Mouse (Mus musculus) CD8-positive naive resting alpha-beta T cell, adult 2 months (primary cell): ENCODE measurements around the gene Gm10985.

Experiments
- DNase-seq, 2 experiments: peaks; one replicate each; pipeline ENCODE4 v3.0.0; 2022; ENCODE audit warnings: low read depth in 2 of 2, low spot score in 2 of 2

Gm10985 gene

GRCm38 (mm10) chr3:53844786-53845185 is at the start of gene Gm10985:
TSS of gene Gm10985 (plus strand) at chr3:53845086.
- DNase-seq, result no peak

- no peak for DNase-seq
Observed at GRCm38 (mm10) chr3:53796933-53797332, 48.0 kb upstream of the Gm10985 start.

- no peak for DNase-seq
Observed at GRCm38 (mm10) chr3:53799671-53800070, 45.2 kb upstream of the Gm10985 start.

GRCm38 (mm10) chr3:53813421-53813977 is 31.4 kb upstream of the Gm10985 start:
- no peak for DNase-seq

- DNase-seq, result no peak
Observed at GRCm38 (mm10) chr3:53834238-53834637, 10.6 kb upstream of the Gm10985 start.

- DNase-seq, result no peak
Observed at GRCm38 (mm10) chr3:53846206-53846928, 1.5 kb downstream of the Gm10985 start.

- DNase-seq, result no peak
Observed at GRCm38 (mm10) chr3:53847726-53848125, 2.8 kb downstream of the Gm10985 start.

GRCm38 (mm10) chr3:53848262-53848661 is 3.4 kb downstream of the Gm10985 start:
- DNase-seq, result no peak

GRCm38 (mm10) chr3:53854261-53854660 is 9.4 kb downstream of the Gm10985 start:
- no peak for DNase-seq

GRCm38 (mm10) chr3:53854831-53855230 is 9.9 kb downstream of the Gm10985 start:
- DNase-seq, result no peak

- peak; percentile 80 to 83 for DNase-seq
Observed at GRCm38 (mm10) chr3:53863383-53864220, 18.7 kb downstream of the Gm10985 start, which contains the start of gene Ufm1. TSS of gene Ufm1 (minus strand) at chr3:53863830.

GRCm38 (mm10) chr3:53868212-53868611 is 23.3 kb downstream of the Gm10985 start:
- DNase-seq, result no peak

- no peak for DNase-seq
Observed at GRCm38 (mm10) chr3:53869263-53869662, 24.4 kb downstream of the Gm10985 start.

- no peak for DNase-seq
Observed at GRCm38 (mm10) chr3:53870482-53870881, 25.6 kb downstream of the Gm10985 start.

GRCm38 (mm10) chr3:53871596-53871995 is 26.7 kb downstream of the Gm10985 start:
- no peak for DNase-seq

GRCm38 (mm10) chr3:53890619-53891540 is 46.0 kb downstream of the Gm10985 start:
- DNase-seq, result no peak
